8 mouse cellular contexts compared by ENCODE assay signal in the genomic region with DNA sequence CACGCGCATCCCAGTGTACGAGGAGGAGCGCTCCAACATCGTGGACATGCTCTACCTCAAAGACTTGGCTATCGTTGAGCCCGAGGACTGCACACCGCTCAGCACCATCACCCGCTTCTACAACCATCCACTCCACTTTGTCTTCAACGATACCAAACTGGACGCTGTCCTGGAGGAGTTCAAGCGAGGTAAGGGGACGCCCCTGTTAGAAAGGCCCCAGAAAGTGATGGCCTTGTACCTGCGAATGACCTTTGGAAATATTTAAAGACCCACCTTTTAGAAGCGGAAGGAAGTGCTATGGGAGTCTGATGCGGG. TPM values are rescaled to one million over a fixed set of nuclear protein-coding genes. Genes with fewer than 3 reads are reported as not detected.
DNase-seq lines count a peak whose midpoint lies in the region; ATAC-seq and TF ChIP-seq lines count a peak whose summit lies in the region.

No protein-coding gene starts in this region.

- ATAC-seq in lung, embryonic 14.5 days (ENCODE audit: insufficient read depth) = no peak
- no peak for ATAC-seq in embryonic facial prominence, embryonic 14.5 days (ENCODE audit: low read depth)
- ATAC-seq in intestine, embryonic 16.5 days = no peak
- no peak for ATAC-seq in neural tube, embryonic 13.5 days (ENCODE audit: low read depth)

- peaks cover 8% of the 10 kb centered on the region; the same call in 1 of the 2 replicates for H3K36me3 ChIP-seq in lung, embryonic 14.5 days (ENCODE audit: insufficient read depth)
- peaks cover 23% of the 10 kb centered on the region; the same call in 1 of the 2 replicates for H3K36me3 ChIP-seq in embryonic facial prominence, embryonic 14.5 days (ENCODE audit: control insufficient read depth, insufficient read depth, low read length)
- H3K36me3 ChIP-seq in intestine, embryonic 16.5 days (ENCODE audit: control insufficient read depth, insufficient read depth, low read length) = no peaks in the 10 kb centered on the region
- H3K36me3 ChIP-seq in neural tube, embryonic 13.5 days = peaks cover 10% of the 10 kb centered on the region; the same call in 1 of the 2 replicates

- WGBS in lung, embryonic 14.5 days = 2% methylated on average over 16 of the region's 16 CpGs
- 2% methylated on average over 16 of the region's 16 CpGs for WGBS in embryonic facial prominence, embryonic 14.5 days
- WGBS in intestine, embryonic 16.5 days = 1% methylated on average over 16 of the region's 16 CpGs
- WGBS in neural tube, embryonic 13.5 days = under 1% methylated on average over 16 of the region's 16 CpGs

- H3K27ac ChIP-seq in lung, embryonic 14.5 days (ENCODE audit: low read depth) = 0 out of 2 replicates have a peak overlapping the region, but pooled peaks have one; percentile 97
- H3K27ac ChIP-seq in embryonic facial prominence, embryonic 14.5 days (replicated peaks; ENCODE audit: low read depth, low read length) = peak overlapping the region; percentile 98; the same call in 1 of the 2 replicates
- no peak overlapping the region; the same call in 1 of the 2 replicates for H3K27ac ChIP-seq in intestine, embryonic 16.5 days (ENCODE audit: low read length)
- H3K27ac ChIP-seq in neural tube, embryonic 13.5 days (replicated peaks) = peak overlapping the region; percentile 99

- no peak for TF ChIP-seq CTCF in lung, embryonic 14.5 days (IDR thresholded peaks at IDR 0.05; ENCODE audit: low read depth)

- H3K4me2 ChIP-seq in lung, embryonic 14.5 days = peak overlapping the region; percentile 97
- H3K4me2 ChIP-seq in embryonic facial prominence, embryonic 14.5 days (ENCODE audit: low read depth, low read length) = peak overlapping the region; percentile 64
- H3K4me2 ChIP-seq in intestine, embryonic 16.5 days (ENCODE audit: low read depth, low read length) = peak overlapping the region; percentile 95
- peak overlapping the region; percentile 95 for H3K4me2 ChIP-seq in neural tube, embryonic 13.5 days

- no peaks in the 10 kb centered on the region for H3K27me3 ChIP-seq in lung, embryonic 14.5 days (ENCODE audit: insufficient read depth, low read length)
- no peaks in the 10 kb centered on the region for H3K27me3 ChIP-seq in embryonic facial prominence, embryonic 14.5 days (replicated peaks; ENCODE audit: control insufficient read depth, insufficient read depth, low read length)
- H3K27me3 ChIP-seq in intestine, embryonic 16.5 days (replicated peaks; ENCODE audit: control insufficient read depth, insufficient read depth, low read length) = no peaks in the 10 kb centered on the region
- H3K27me3 ChIP-seq in neural tube, embryonic 13.5 days = no peaks in the 10 kb centered on the region

- H3K9me3 ChIP-seq in lung, embryonic 14.5 days (ENCODE audit: low read depth, low read length) = no peaks in the 10 kb centered on the region
- no peaks in the 10 kb centered on the region for H3K9me3 ChIP-seq in embryonic facial prominence, embryonic 14.5 days (ENCODE audit: control insufficient read depth, low read length)
- H3K9me3 ChIP-seq in intestine, embryonic 16.5 days (ENCODE audit: control insufficient read depth, low read length) = no peaks in the 10 kb centered on the region
- H3K9me3 ChIP-seq in neural tube, embryonic 13.5 days = no peaks in the 10 kb centered on the region

- DNase-seq in lung, embryonic 14.5 days = no peak
- DNase-seq in lung, postnatal 4 days = no peak
- DNase-seq in embryonic facial prominence, embryonic 14.5 days (ENCODE audit: low spot score) = no peak
- no peak for DNase-seq in T-cell, adult 2 months (ENCODE audit: low spot score)
- no peak for DNase-seq in left cerebral cortex, postnatal 4 days
- DNase-seq in kidney, postnatal 36 days = no peak

- peak overlapping the region; percentile 82 for H3K9ac ChIP-seq in lung, embryonic 14.5 days
- peak overlapping the region; percentile 85 for H3K9ac ChIP-seq in embryonic facial prominence, embryonic 14.5 days (ENCODE audit: low read depth, low read length)
- H3K9ac ChIP-seq in intestine, embryonic 16.5 days (ENCODE audit: low read depth, low read length) = peak overlapping the region; percentile 84
- peak overlapping the region; percentile 91 for H3K9ac ChIP-seq in neural tube, embryonic 13.5 days

- intact Hi-C loops in left cerebral cortex, postnatal 4 days (cut with DNase I) = no loop called here

- peak overlapping the region; percentile 94 for H3K4me3 ChIP-seq in lung, embryonic 14.5 days (ENCODE audit: low read depth, low read length)
- peak overlapping the region; percentile 96 for H3K4me3 ChIP-seq in embryonic facial prominence, embryonic 14.5 days (ENCODE audit: low read depth, low read length)
- peak overlapping the region; percentile 96 for H3K4me3 ChIP-seq in intestine, embryonic 16.5 days (ENCODE audit: low read length)
- H3K4me3 ChIP-seq in neural tube, embryonic 13.5 days = peak overlapping the region; percentile 93

- peaks cover 6% of the 10 kb centered on the region; the same call in 1 of the 2 replicates for H3K4me1 ChIP-seq in lung, embryonic 14.5 days (ENCODE audit: insufficient read depth)
- H3K4me1 ChIP-seq in embryonic facial prominence, embryonic 14.5 days (ENCODE audit: control insufficient read depth, insufficient read depth, low read length) = peaks cover 17% of the 10 kb centered on the region
- peaks cover 20% of the 10 kb centered on the region for H3K4me1 ChIP-seq in intestine, embryonic 16.5 days (ENCODE audit: control insufficient read depth, insufficient read depth, low read length)
- peaks cover 44% of the 10 kb centered on the region for H3K4me1 ChIP-seq in neural tube, embryonic 13.5 days (replicated peaks)

RNA-seq across cellular contexts. Expression of gene Cnnm3, which starts 1.3 kb away (rescaled TPM):
- polyA plus RNA-seq in lung, embryonic 14.5 days (2014; fragmentation: Nextera tagmentation; extraction: Ambion mirVana) = 5.4 and 5.9 TPM in 2 replicates
- 4.8 and 5.1 TPM in 2 replicates for polyA plus RNA-seq in embryonic facial prominence, embryonic 14.5 days (2014; fragmentation: Nextera tagmentation; extraction: Ambion mirVana)
- 2.1 and 2.3 TPM in 2 replicates for polyA plus RNA-seq in intestine, embryonic 16.5 days (2015; fragmentation: Nextera tagmentation; extraction: Ambion mirVana)
- polyA plus RNA-seq in neural tube, embryonic 13.5 days (2015; fragmentation: Nextera tagmentation; extraction: Ambion mirVana) = 3.4 and 4.2 TPM in 2 replicates
- total RNA-seq in left cerebral cortex, postnatal 4 days (2021) = 10 to 100 TPM; 39.3 to 40.0 TPM

RNA-seq across cellular contexts. Expression of gene Ankrd23, which starts 23.8 kb away (rescaled TPM):
- 11.6 and 11.7 TPM in 2 replicates for polyA plus RNA-seq in lung, embryonic 14.5 days (2014; fragmentation: Nextera tagmentation; extraction: Ambion mirVana)
- 12.3 and 13.2 TPM in 2 replicates for polyA plus RNA-seq in embryonic facial prominence, embryonic 14.5 days (2014; fragmentation: Nextera tagmentation; extraction: Ambion mirVana)
- 12.7 and 14.6 TPM in 2 replicates for polyA plus RNA-seq in intestine, embryonic 16.5 days (2015; fragmentation: Nextera tagmentation; extraction: Ambion mirVana)
- 19.0 and 19.2 TPM in 2 replicates for polyA plus RNA-seq in neural tube, embryonic 13.5 days (2015; fragmentation: Nextera tagmentation; extraction: Ambion mirVana)
- 1 to 10 TPM; 8.3 to 8.6 TPM for total RNA-seq in left cerebral cortex, postnatal 4 days (2021)

RNA-seq across cellular contexts. Expression of gene Gm42417, which starts 26.3 kb away (rescaled TPM):
- not detected in 2 replicates for polyA plus RNA-seq in lung, embryonic 14.5 days (2014; fragmentation: Nextera tagmentation; extraction: Ambion mirVana)
- not detected in 2 replicates for polyA plus RNA-seq in embryonic facial prominence, embryonic 14.5 days (2014; fragmentation: Nextera tagmentation; extraction: Ambion mirVana)
- 0.37 TPM in 1 of 2 replicates, not detected in the other for polyA plus RNA-seq in intestine, embryonic 16.5 days (2015; fragmentation: Nextera tagmentation; extraction: Ambion mirVana)
- polyA plus RNA-seq in neural tube, embryonic 13.5 days (2015; fragmentation: Nextera tagmentation; extraction: Ambion mirVana) = 0.32 and 1.9 TPM in 2 replicates
- not detected for total RNA-seq in left cerebral cortex, postnatal 4 days (2021)

RNA-seq across cellular contexts. Expression of gene Ankrd39, which starts 34.3 kb away (rescaled TPM):
- polyA plus RNA-seq in lung, embryonic 14.5 days (2014; fragmentation: Nextera tagmentation; extraction: Ambion mirVana) = 18.9 and 19.9 TPM in 2 replicates
- polyA plus RNA-seq in embryonic facial prominence, embryonic 14.5 days (2014; fragmentation: Nextera tagmentation; extraction: Ambion mirVana) = 19.5 and 20.0 TPM in 2 replicates
- 23.6 and 26.8 TPM in 2 replicates for polyA plus RNA-seq in intestine, embryonic 16.5 days (2015; fragmentation: Nextera tagmentation; extraction: Ambion mirVana)
- 23.8 and 26.2 TPM in 2 replicates for polyA plus RNA-seq in neural tube, embryonic 13.5 days (2015; fragmentation: Nextera tagmentation; extraction: Ambion mirVana)
- 10 to 100 TPM; 13.4 to 15.1 TPM for total RNA-seq in left cerebral cortex, postnatal 4 days (2021)

RNA-seq across cellular contexts. Expression of gene Cnnm4, which starts 41.5 kb away (rescaled TPM):
- 10.9 and 11.0 TPM in 2 replicates for polyA plus RNA-seq in lung, embryonic 14.5 days (2014; fragmentation: Nextera tagmentation; extraction: Ambion mirVana)
- 13.5 and 13.9 TPM in 2 replicates for polyA plus RNA-seq in embryonic facial prominence, embryonic 14.5 days (2014; fragmentation: Nextera tagmentation; extraction: Ambion mirVana)
- 39.2 and 40.2 TPM in 2 replicates for polyA plus RNA-seq in intestine, embryonic 16.5 days (2015; fragmentation: Nextera tagmentation; extraction: Ambion mirVana)
- 9.3 and 10.3 TPM in 2 replicates for polyA plus RNA-seq in neural tube, embryonic 13.5 days (2015; fragmentation: Nextera tagmentation; extraction: Ambion mirVana)
- 10 to 100 TPM; 13.6 to 14.3 TPM for total RNA-seq in left cerebral cortex, postnatal 4 days (2021)
